Mouse (Mus musculus): Measurements from ENCODE around the gene Mylk4. TPM values are rescaled to one million over a fixed set of nuclear protein-coding genes. Genes with fewer than 3 reads are reported as not detected.

Mylk4 gene
- polyA plus RNA-seq (2012): not detected in 2 replicates

DNA sequence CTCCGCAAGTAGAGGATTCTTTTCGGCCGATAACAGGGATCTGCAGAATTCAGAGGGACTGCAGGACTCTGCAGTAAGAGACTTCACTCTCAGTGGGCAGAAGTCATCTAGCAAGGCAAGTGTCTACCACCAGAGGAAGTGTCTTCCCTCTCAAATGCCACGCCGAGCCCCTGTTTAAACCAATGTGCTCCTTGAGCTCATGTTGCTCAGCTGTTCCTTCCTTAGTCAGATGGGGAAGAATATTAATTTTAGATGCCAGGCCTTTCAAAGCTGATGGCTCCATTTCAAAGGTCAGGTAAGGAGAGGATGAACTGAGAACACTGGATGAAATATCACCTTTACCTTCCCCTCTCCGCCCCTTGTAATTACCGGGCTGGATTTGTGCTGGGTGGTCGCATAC lies at the start of gene Mylk4:
Gene Mylk4 (minus strand): TSS at position 139 of the 400 bp plus-strand sequence.
- Histone ChIP-seq H3K9me3 (ENCODE audit: control insufficient read depth, low read length) (no peaks in the 10 kb centered on the region), H3K36me3 (ENCODE audit: control insufficient read depth) (no peaks in the 10 kb centered on the region), H3K4me1 (ENCODE audit: control insufficient read depth) (no peaks in the 10 kb centered on the region), H3K4me3 (replicated peaks) (no peak within 1 kb of the TSS), H3K27me3 (ENCODE audit: control insufficient read depth) (no peaks in the 10 kb centered on the region)
- TF ChIP-seq GATA1 (IDR thresholded peaks at IDR 0.05; ENCODE audit: low read length) (no peak), TAL1 (IDR thresholded peaks at IDR 0.05; ENCODE audit: low read length) (no peak)

DNA sequence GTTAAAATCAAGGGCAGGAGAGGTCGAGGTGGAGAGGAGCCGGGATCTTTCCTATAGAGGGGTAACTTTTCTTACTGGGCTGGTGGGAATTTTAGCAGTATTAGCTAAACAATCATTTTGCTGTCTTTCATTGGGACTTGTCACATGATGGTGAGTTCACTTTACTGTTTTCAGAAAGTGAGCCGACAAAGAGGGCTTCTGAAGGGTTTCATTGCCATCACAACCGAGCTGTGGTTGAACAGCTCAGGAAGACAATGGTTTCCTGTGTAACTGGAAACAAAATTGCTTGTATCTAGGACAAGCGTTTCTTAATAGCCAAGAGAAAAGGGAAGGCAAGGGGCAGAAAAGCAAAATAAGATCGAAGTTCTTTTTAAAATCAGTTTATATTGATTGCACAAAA lies 49.5 kb upstream of the Mylk4 start:
- Histone ChIP-seq H3K27me3 (ENCODE audit: control insufficient read depth) (no peaks in the 10 kb centered on the region), H3K4me3 (replicated peaks) (no peak overlapping the region), H3K4me1 (ENCODE audit: control insufficient read depth) (no peaks in the 10 kb centered on the region), H3K9me3 (ENCODE audit: control insufficient read depth, low read length) (no peaks in the 10 kb centered on the region), H3K36me3 (ENCODE audit: control insufficient read depth) (no peaks in the 10 kb centered on the region)
- TF ChIP-seq TAL1 (IDR thresholded peaks at IDR 0.05; ENCODE audit: low read length) (no peak), GATA1 (IDR thresholded peaks at IDR 0.05; ENCODE audit: low read length) (no peak)

DNA sequence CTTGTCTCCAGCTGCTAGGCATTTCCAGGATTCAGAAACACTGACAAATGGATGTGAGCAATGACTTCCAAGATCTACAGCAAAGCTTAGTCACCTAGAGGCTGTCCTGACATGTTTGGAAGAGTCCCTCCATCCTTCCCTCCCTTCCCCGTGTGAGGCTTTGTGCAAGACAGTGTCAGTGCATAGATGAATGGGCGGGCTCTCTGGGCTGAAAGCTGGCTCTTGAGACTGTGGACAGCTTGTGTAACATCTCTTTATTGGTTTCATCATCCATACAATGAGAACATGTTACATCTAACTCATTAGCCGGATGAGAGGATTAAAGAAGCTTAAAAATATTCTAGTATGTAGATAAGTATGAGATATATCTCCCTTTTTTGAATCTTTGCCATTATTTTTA lies 49.0 kb upstream of the Mylk4 start:
- H3K4me3 ChIP-seq (replicated peaks): no peak overlapping the region

DNA sequence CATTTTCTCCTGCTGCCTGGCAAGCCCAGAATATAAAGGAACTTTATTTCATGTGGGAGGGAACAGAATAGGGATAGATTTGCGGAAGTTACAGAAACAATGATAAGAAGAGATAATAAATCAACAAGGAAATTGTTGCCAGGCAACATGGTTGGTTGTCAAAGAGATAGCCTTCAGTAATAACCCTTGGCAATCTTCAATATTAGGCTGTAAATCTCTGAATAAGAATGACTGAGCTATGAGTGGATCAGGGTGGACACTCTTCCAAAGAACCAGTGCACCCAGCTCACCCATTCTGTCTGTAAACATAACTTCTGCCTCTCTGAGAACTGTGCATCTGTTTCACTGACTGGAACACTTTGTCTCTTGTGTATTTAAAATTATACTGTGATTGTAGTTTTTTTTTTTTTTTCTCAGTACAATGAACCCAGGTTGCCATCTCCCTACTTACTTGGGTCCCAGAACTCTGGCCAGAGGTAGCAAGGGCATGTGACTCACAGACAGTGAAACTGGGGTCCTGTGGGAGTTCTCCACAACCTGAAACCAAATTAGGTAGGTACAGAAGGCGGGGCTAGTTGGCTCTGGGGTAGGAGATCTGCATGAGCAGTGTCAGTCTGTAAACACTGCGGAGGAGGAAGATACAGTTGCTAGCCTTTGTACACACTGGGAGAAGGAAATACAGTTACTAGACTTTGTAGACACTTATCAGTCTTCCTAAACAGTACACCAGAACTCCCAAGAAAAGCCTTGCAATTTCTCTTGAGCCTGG lies 47.9 kb upstream of the Mylk4 start:
- TF ChIP-seq GATA1 (IDR thresholded peaks at IDR 0.05; ENCODE audit: low read length) (no peak), TAL1 (IDR thresholded peaks at IDR 0.05; ENCODE audit: low read length) (no peak)
- H3K4me1 ChIP-seq (ENCODE audit: control insufficient read depth): no peaks in the 10 kb centered on the region
- H3K4me3 ChIP-seq (replicated peaks): no peak overlapping the region
- H3K36me3 ChIP-seq (ENCODE audit: control insufficient read depth): no peaks in the 10 kb centered on the region
- no peaks in the 10 kb centered on the region for H3K9me3 ChIP-seq (ENCODE audit: control insufficient read depth, low read length)
- no peaks in the 10 kb centered on the region for H3K27me3 ChIP-seq (ENCODE audit: control insufficient read depth)

More for the DNA sequence above, 49.0 kb upstream of the Mylk4 start:
- Histone ChIP-seq H3K36me3 (ENCODE audit: control insufficient read depth) (no peaks in the 10 kb centered on the region), H3K27me3 (ENCODE audit: control insufficient read depth) (no peaks in the 10 kb centered on the region), H3K9me3 (ENCODE audit: control insufficient read depth, low read length) (no peaks in the 10 kb centered on the region), H3K4me1 (ENCODE audit: control insufficient read depth) (no peaks in the 10 kb centered on the region)
- TF ChIP-seq GATA1 (IDR thresholded peaks at IDR 0.05; ENCODE audit: low read length) (no peak), TAL1 (IDR thresholded peaks at IDR 0.05; ENCODE audit: low read length) (no peak)

DNA sequence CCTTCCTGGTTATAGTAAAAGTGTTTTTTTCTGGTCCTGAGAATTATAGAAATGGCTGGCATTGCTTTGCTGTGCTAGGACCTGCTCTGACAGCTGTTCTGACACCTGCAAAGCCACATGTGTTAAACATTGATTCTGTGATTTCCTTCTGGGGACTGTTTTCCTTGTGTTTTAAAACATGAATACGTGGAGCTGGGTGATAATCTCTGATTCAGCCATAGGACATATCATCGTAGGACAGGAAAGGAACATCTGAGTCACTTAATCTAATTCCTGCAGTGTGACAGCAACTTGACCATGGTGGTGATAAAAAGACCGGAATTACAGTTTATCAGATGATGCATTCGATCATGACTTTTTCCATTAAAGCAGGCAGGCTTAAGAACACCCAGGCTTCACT lies 45.1 kb upstream of the Mylk4 start:
- H3K36me3 ChIP-seq (ENCODE audit: control insufficient read depth): no peaks in the 10 kb centered on the region
- H3K9me3 ChIP-seq (ENCODE audit: control insufficient read depth, low read length): no peaks in the 10 kb centered on the region
- H3K4me1 ChIP-seq (ENCODE audit: control insufficient read depth): no peaks in the 10 kb centered on the region
- no peaks in the 10 kb centered on the region for H3K27me3 ChIP-seq (ENCODE audit: control insufficient read depth)
- H3K4me3 ChIP-seq (replicated peaks): no peak overlapping the region
- no peak for TF ChIP-seq GATA1 (IDR thresholded peaks at IDR 0.05; ENCODE audit: low read length)
- no peak for TF ChIP-seq TAL1 (IDR thresholded peaks at IDR 0.05; ENCODE audit: low read length)

DNA sequence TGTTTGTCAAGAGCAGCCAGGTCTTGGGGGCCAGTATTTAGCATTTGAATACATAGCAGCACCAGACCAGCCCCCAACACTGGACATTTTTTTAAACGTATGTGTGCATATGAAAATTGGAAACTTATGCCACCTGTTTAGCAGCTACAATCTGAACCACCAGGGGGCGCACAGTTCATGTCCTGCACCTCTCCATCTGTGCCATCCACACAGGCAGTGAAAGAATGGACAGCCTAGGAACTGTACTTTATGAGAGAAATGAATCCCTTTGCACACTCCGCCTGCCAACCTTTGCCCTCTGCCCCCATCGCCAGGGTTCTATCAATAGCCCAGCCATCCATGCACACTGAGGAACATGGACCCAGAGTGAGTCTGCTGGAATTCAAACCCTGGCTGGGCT lies 44.2 kb upstream of the Mylk4 start:
- no peak overlapping the region for H3K4me3 ChIP-seq (replicated peaks)

DNA sequence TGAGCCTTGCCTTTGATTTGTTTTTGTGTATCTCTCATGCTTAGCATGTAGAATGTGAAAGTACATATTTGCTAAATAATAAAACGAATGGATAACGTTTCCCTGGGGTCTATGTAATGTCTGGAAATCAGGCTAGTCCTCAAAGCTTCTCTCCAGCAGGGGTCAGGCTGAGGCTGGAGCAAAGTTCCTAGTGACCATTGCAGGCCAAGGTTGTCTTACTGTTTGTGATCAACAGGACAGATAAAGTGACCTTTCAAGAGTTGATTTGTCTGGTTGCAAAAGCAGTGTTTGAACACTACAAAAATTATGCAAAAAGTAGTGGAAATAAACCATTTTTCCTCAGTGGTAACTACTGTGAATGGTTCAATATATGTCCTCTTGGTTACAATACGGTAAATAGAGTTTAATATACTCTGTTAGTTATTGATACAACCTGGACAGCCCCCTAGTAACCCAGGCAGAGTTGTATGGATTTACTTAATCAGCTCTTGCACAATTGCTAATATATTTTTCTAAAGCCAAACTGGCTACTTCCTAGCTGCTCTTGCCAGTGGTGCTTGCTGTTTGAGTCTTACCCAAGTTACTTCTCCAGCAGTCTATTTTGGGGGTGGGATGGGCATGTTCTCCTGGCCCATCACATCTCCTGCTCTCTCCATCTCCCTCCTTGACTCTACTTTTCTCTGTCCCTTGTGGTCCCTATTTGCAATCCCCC lies 43.5 kb upstream of the Mylk4 start:
- Histone ChIP-seq H3K4me3 (replicated peaks) (no peak overlapping the region), H3K9me3 (ENCODE audit: control insufficient read depth, low read length) (no peaks in the 10 kb centered on the region), H3K4me1 (ENCODE audit: control insufficient read depth) (no peaks in the 10 kb centered on the region), H3K36me3 (ENCODE audit: control insufficient read depth) (peaks cover 6% of the 10 kb centered on the region), H3K27me3 (ENCODE audit: control insufficient read depth) (no peaks in the 10 kb centered on the region)
- TF ChIP-seq TAL1 (IDR thresholded peaks at IDR 0.05; ENCODE audit: low read length): no peak
- no peak for TF ChIP-seq GATA1 (IDR thresholded peaks at IDR 0.05; ENCODE audit: low read length)

More for the DNA sequence above, 44.2 kb upstream of the Mylk4 start:
- TF ChIP-seq TAL1 (IDR thresholded peaks at IDR 0.05; ENCODE audit: low read length): no peak
- TF ChIP-seq GATA1 (IDR thresholded peaks at IDR 0.05; ENCODE audit: low read length): no peak
- Histone ChIP-seq H3K27me3 (ENCODE audit: control insufficient read depth) (no peaks in the 10 kb centered on the region), H3K4me1 (ENCODE audit: control insufficient read depth) (no peaks in the 10 kb centered on the region), H3K36me3 (ENCODE audit: control insufficient read depth) (peaks cover 6% of the 10 kb centered on the region), H3K9me3 (ENCODE audit: control insufficient read depth, low read length) (no peaks in the 10 kb centered on the region)

DNA sequence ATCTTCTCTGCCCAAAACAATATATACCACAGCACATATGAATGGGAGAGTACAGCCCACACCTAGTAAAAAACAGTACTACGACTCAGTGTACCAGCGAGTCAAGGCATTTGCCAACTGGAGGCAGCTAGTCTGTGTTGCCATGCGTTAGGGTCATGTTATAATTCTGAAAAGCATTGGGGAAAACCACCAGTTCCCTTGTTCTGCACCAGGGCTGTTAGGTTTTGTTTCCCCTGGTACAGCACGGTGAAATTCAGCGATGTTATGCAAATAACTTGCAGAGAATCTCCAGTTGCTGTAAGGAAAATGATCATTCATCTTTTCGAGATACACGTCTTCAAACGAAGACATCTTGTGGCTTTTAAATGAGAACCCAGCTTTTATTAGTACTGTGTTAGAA lies 41.8 kb upstream of the Mylk4 start:
- Histone ChIP-seq H3K36me3 (ENCODE audit: control insufficient read depth) (peaks cover 22% of the 10 kb centered on the region), H3K4me1 (ENCODE audit: control insufficient read depth) (no peaks in the 10 kb centered on the region), H3K27me3 (ENCODE audit: control insufficient read depth) (no peaks in the 10 kb centered on the region), H3K9me3 (ENCODE audit: control insufficient read depth, low read length) (no peaks in the 10 kb centered on the region), H3K4me3 (replicated peaks) (no peak overlapping the region)
- TF ChIP-seq TAL1 (IDR thresholded peaks at IDR 0.05; ENCODE audit: low read length) (no peak), GATA1 (IDR thresholded peaks at IDR 0.05; ENCODE audit: low read length) (no peak)
